Mouse (Mus musculus): ENCODE results near the gene Memo1. TPM values are rescaled to one million over a fixed set of nuclear protein-coding genes. Genes with fewer than 3 reads are reported as not detected.

Memo1 gene
- total RNA-seq, 2 experiments from 2014 or later = 61.2 to 61.7 TPM

DNA sequence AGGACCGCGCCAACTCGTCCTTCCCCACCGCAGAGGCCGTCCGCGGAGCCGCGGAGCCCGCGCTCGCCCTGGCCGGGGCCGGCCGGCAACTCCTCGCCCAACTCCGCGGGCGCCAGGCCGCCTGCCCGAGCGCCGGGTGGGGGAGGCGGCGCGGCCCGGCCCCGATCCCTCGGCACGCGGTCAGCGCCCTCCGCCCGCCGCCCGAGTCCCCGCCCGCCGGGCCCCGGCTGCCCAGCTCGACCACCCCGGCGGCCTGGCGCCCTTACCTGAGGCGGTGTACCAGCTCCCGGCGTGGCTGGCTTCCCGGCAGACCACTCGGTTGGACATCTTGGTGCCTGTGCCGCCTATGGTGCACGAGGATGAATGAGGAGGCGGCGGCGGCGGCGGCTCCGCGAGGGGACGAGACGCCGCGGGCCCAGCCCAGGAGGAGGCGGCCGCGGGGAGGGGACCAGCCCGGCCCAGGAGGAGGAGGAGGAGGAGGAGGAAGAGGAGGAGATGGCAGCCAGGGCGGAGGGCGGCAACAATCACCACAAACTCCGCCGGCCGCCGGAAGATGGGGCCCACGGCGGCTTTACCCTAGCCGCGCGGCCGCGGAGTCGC is 795 bp downstream of the Memo1 start:
- peak; percentile 67 to 79 for DNase-seq (ENCODE audit: low spot score in 2 of 2)

DNA sequence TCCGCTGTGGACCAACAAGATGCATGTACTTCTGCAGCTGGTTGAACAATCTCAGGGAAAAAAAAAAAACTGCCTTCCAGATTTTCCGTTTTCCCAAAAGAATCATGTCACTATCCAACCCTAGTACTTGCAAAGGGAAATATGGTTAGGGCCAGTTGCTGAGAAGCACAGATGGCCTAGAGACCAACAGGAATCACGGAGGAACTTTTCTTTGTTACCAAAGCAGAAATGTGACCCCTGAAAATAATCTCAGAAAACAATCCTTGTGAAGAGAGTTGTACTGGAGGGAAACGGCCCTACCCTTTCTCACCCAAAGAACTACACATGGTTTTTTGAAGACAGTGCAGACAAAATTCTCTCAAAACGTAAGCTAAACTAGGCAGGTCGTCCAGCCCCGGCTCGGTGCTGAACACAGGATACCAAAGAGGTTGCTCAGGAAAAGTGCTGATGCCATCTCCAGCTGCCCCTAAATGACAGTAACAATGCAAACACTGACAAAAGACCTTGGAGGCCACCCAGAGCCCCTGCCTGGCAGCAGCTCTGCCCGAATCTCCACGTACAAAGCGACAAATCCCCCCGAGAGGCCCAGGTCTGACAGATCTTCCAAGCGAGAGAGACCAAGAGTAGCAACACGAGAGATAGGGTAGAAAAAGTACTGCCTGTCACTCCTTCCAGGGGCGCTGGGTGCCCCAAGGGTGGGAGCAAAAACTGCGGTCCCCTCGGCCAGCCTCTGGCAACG is 1.5 kb downstream of the Memo1 start:
- no peak for DNase-seq (ENCODE audit: low spot score in 2 of 2)

DNA sequence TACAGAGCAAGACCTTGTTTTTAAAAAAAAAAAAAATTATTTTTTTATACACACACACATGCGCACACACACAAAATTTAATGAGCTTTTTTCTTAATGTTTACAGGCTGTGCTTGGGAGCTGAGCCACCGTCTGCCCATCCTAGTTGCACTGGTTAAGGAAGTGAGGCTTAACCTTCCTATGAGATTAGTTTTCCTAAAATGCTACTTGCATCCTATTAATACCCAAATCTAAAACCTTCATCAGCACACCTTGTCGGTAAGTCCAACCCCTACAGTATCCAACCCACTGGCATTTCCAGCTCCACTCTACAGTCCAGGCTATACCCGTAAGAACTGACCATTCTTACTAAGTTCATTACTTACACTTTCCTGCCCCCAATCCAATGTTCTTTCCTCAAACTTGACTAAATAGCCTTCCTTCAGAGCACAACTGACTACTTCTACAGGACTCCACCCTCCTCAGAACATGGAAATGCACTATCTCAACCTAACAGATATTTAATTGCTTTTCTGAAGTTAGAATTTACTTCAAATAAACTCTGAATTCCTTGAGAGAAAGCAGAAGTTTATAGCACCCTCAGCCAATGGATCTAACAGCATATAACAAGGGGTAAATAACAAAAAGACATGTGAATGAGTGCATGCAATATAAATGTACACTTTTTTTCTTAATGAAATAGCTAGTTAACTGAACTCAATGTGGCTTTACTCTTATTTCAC is 3.5 kb downstream of the Memo1 start:
- DNase-seq (ENCODE audit: low spot score in 2 of 2) = no peak

- DNase-seq (ENCODE audit: low spot score in 2 of 2) = no peak
Measured at GRCm38 (mm10) chr17:74290869-74291268, 4.5 kb downstream of the Memo1 start.

DNA sequence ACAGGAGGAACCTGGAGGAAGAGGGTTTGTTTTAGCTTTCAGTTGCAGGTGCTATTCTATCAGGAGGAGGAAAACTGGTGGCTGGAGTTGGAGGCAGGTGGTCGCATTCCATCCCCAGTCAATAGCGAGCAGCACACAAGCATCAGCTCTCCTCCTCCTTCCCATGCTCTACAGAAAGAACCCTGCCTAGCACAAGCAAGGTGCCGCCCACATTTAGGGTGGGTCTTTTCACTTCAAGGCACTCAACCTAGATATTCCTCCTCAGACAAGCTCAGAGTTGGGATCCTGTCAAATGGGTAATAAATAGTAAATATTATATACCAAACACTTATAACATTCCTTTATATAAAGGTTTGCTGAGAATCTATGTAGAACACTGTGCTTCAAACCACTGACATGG is 5.1 kb downstream of the Memo1 start:
- DNase-seq (ENCODE audit: low spot score in 2 of 2) = no peak

GRCm38 (mm10) chr17:74288626-74289025 is 6.7 kb downstream of the Memo1 start:
- DNase-seq (ENCODE audit: low spot score in 2 of 2) = no peak

GRCm38 (mm10) chr17:74286140-74286730 is 9.1 kb downstream of the Memo1 start:
- no peak for DNase-seq (ENCODE audit: low spot score in 2 of 2)

DNA sequence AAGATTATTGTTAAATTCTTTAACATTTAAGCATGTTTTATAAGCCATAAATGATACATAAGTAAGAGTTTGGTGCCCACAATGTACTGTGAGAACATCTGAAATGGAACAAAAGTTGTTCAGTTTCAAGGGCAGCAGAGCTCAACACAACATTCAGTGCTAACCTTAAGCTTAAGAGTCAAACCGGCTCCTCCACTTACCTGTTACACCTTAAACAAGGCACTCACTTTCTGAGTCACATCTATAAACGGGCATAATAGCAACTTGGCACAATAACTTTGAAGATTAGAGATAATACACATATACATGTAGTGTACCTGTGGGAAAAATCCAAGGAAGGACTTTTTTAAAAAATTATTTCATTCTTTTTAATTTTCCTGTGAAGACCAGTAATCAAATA is 9.6 kb downstream of the Memo1 start:
- DNase-seq (ENCODE audit: low spot score in 2 of 2) = no peak

- DNase-seq (ENCODE audit: low spot score in 2 of 2) = no peak
Measured at GRCm38 (mm10) chr17:74284397-74285115, 10.8 kb downstream of the Memo1 start.

DNA sequence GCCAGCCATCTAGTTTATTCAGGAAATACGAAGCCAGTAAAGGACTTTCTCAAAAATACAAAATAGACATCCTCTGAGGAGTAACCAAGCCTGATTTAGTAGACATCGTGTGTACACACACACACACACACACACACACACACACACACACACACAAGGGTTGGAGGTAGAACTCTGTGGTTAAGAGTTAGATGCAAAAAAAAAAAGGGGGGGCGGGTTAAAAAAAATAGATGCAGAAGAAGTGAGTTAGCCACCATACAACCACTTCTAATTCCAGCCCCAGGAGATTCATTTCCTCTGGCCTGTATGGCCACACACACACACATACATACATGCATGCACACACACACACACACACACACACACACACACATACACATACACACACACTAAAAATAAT is 13.3 kb downstream of the Memo1 start:
- DNase-seq (ENCODE audit: low spot score in 2 of 2) = no peak

- DNase-seq (ENCODE audit: low spot score in 2 of 2) = no peak
Measured at GRCm38 (mm10) chr17:74278966-74279869, 16.1 kb downstream of the Memo1 start.

DNA sequence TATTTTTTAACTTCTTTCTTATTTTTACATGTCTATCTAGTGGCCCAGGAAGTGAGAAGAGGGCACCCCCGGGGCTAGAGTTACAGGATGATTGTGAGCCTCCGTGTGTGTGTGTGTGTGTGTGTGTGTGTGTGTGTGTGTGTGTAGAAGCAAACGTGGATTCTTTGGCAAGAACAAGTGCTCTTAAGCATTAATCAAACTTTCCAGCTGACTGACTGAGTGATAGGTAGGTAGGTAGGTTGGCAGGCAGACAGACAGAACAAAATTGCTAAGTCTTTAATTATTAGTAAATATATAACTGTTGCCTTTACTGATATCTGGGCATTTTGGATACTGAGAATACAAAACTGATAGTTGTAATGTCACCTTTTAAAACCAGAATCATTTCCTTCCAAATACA is 20.9 kb downstream of the Memo1 start:
- DNase-seq (ENCODE audit: low spot score in 2 of 2) = no peak

GRCm38 (mm10) chr17:74272683-74273205 is 22.6 kb downstream of the Memo1 start:
- DNase-seq (ENCODE audit: low spot score in 2 of 2) = no peak

DNA sequence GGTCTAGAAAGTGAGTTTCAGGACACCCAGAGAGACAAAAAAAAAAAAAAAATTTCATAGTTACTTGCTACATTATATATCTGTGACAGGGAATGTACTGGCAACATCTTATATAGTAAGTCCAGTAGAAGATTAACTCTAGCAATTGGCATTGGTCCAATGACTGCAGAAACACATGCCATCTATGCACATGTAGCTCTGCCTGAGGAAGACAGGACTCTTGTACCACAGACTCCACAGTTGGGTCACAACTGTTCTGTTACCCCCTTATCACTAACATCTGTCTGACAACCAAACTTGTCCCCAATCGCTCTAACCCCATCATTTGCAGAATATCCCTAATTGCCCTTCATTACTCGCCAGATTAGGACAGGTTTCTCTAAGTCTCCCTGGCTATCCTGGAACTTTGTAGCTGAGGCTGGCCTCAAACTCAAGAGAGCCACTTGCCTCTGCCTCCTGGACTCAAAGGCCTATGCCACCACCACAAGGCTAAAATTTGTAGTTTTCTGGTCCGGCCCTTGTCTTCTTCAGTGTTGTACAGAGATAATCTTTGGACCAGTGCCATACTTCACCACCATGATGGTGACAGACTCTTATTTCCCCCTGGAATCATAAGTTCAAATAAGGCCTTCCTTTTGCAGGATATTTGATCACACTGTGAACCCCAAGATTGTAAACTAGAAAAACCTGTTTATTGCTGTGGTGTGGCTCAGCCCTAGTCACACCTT is 23.6 kb downstream of the Memo1 start:
- no peak for DNase-seq (ENCODE audit: low spot score in 2 of 2)

DNA sequence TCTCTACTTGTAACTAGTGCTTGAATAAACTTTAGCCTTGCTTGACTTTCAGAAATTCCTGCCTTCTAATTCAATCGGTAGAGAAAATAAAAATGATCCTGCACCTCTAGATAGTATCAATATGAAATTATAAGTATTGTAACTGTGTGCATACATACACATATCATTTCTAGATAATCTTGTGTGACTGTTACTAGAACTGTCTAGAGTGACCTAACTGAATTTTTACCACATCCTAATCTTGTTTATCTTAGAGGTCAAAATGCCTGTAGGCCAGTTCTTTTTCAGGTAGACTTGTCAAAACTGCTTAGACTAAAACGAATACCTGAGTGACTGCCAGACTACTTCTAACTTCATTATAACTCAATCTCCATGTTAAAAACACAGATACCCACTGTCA is 25.1 kb downstream of the Memo1 start:
- no peak for DNase-seq (ENCODE audit: low spot score in 2 of 2)

- DNase-seq (ENCODE audit: low spot score in 2 of 2) = no peak
Measured at GRCm38 (mm10) chr17:74267415-74268180, 27.7 kb downstream of the Memo1 start.

GRCm38 (mm10) chr17:74265636-74266035 is 29.7 kb downstream of the Memo1 start:
- DNase-seq (ENCODE audit: low spot score in 2 of 2) = no peak

DNA sequence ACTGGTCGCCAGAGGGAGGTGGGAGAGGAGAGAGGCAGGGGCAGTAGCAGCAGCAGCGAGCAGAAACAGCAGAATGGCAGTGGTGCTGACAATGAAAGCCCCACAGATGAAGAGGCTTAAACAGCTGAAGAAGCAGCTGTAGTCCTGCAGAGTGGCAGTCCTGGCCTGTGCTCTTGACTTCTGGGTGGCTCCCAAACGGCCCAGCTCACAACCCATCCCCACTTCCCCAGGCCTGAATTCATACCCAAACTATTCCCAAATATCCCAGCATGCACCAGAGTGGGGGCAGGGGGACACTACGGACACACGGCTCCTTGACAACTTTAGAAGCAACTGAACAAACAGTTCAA is 30.2 kb downstream of the Memo1 start:
- peak in 1 of 2 experiments; percentile 16 for DNase-seq (ENCODE audit: low spot score in 2 of 2)
